Comparison of ENCODE assay signal across 9 mouse cellular contexts in the genomic region with DNA sequence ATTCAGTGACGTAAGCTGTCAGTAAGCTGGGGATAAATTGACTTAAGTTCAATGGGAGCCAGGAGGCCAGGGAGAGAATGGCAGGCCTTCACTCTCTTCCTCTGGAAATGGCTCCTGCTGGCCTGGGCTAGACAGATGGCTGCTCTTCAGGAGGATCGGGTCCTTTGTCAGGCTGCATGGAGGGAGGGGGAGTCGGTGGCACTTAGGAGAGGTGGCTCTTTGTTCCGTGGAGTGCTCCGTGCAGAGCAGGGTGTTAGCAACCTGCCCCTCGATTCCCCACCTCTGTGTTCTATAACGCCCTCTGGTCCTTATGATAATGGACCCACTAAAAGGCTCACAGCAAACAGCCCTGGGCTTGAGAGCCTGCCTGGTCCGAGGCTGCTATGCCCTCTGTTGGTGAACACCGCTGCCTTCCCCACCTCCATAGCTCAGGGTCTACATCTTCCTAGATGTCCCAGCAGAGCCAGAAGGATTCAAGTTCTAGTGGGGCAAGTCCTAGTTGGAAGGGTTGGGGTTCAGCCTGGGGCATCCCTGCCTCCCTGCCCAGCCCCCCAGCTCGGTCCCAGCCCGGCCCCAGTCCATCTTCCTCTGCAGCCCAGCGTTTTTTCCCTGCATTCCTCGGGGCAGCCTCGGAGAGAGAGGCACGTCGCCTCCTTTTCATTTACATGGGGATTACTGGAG.
DNase-seq lines count a peak whose midpoint lies in the region; ATAC-seq and TF ChIP-seq lines count a peak whose summit lies in the region.
"Had no signal": no experiment of that assay in that cellular context is flagged by ENCODE, and none has a peak within 500 bp of the region (broad histone marks: within the 10 kb centered on the region; RNA-seq: fewer than 3 reads in every experiment).

No protein-coding gene starts in this region.

- 9% methylated on average over 16 of the region's 16 CpGs for WGBS in lung, embryonic 14.5 days
- WGBS in forebrain, embryonic 13.5 days: 4% methylated on average over 16 of the region's 16 CpGs
- 8% methylated on average over 16 of the region's 16 CpGs for WGBS in limb, embryonic 13.5 days

- no peaks in the 10 kb centered on the region; the same call in 1 of the 2 replicates for H3K4me1 ChIP-seq in lung, embryonic 14.5 days (ENCODE audit: insufficient read depth)
- H3K4me1 ChIP-seq in forebrain, embryonic 13.5 days: peaks cover 26% of the 10 kb centered on the region
- peaks cover 20% of the 10 kb centered on the region for H3K4me1 ChIP-seq in limb, embryonic 13.5 days

- ATAC-seq in lung, embryonic 14.5 days (ENCODE audit: insufficient read depth): no peak
- ATAC-seq in forebrain, embryonic 13.5 days: peak; percentile 66
- no peak for ATAC-seq in limb, embryonic 13.5 days (ENCODE audit: low FRiP score, low read depth)
- no peak for ATAC-seq in monocyte, adult 5-6 weeks (replicated peaks; ENCODE audit: insufficient number of reproducible peaks, low FRiP score, low TSS enrichment, poor library complexity, severe bottlenecking)

- no peaks in the 10 kb centered on the region for H3K9me3 ChIP-seq in lung, embryonic 14.5 days (ENCODE audit: low read depth, low read length)
- no peaks in the 10 kb centered on the region for H3K9me3 ChIP-seq in forebrain, embryonic 13.5 days (replicated peaks)
- H3K9me3 ChIP-seq in limb, embryonic 13.5 days: no peaks in the 10 kb centered on the region

- no peaks in the 10 kb centered on the region for H3K27me3 ChIP-seq in lung, embryonic 14.5 days (ENCODE audit: insufficient read depth, low read length)
- peaks cover 21% of the 10 kb centered on the region; the same call in 1 of the 2 replicates for H3K27me3 ChIP-seq in forebrain, embryonic 13.5 days
- H3K27me3 ChIP-seq in limb, embryonic 13.5 days: peaks cover 55% of the 10 kb centered on the region

- H3K9ac ChIP-seq in lung, embryonic 14.5 days: peak overlapping the region; percentile 3; the same call in 1 of the 2 replicates
- H3K9ac ChIP-seq in forebrain, embryonic 13.5 days: peak overlapping the region; percentile 45
- peak overlapping the region; percentile 31; the same call in 1 of the 2 replicates for H3K9ac ChIP-seq in limb, embryonic 13.5 days

- H3K4me3 ChIP-seq in lung, embryonic 14.5 days (ENCODE audit: low read depth, low read length): no peak overlapping the region
- peak overlapping the region; percentile 6; the same call in 1 of the 2 replicates for H3K4me3 ChIP-seq in forebrain, embryonic 13.5 days
- H3K4me3 ChIP-seq in limb, embryonic 13.5 days: peak overlapping the region; percentile 20
- H3K4me3 ChIP-seq: erythroblast, embryonic 14.5 days had no signal

- H3K27ac ChIP-seq in lung, embryonic 14.5 days (ENCODE audit: low read depth): no peak overlapping the region
- H3K27ac ChIP-seq in forebrain, embryonic 13.5 days: peak overlapping the region; percentile 51; the same call in 1 of the 2 replicates
- H3K27ac ChIP-seq in limb, embryonic 13.5 days: no peak overlapping the region

- DNase-seq in lung, embryonic 14.5 days: peak; percentile 24
- DNase-seq in lung, postnatal 25 days (ENCODE audit: low spot score): no peak
- peak; percentile 23 for DNase-seq in retina, postnatal 7 days (ENCODE audit: low read depth, low spot score)
- no peak for DNase-seq in Muller cell, postnatal 12 days (ENCODE audit: inconsistent ontology term)
- no peak for DNase-seq in urinary bladder, postnatal 10 days (ENCODE audit: low spot score)

- peak; percentile 39; the same call in 1 of the 2 replicates for TF ChIP-seq CTCF in lung, embryonic 14.5 days (IDR thresholded peaks at IDR 0.05; ENCODE audit: low read depth)

- H3K36me3 ChIP-seq in lung, embryonic 14.5 days (ENCODE audit: insufficient read depth): no peaks in the 10 kb centered on the region
- H3K36me3 ChIP-seq in forebrain, embryonic 13.5 days (ENCODE audit: poor library complexity, severe bottlenecking): no peaks in the 10 kb centered on the region
- no peaks in the 10 kb centered on the region for H3K36me3 ChIP-seq in limb, embryonic 13.5 days

- peak overlapping the region; percentile 36; the same call in 1 of the 2 replicates for H3K4me2 ChIP-seq in lung, embryonic 14.5 days
- peak overlapping the region; percentile 51 for H3K4me2 ChIP-seq in forebrain, embryonic 13.5 days
- peak overlapping the region; percentile 56 for H3K4me2 ChIP-seq in limb, embryonic 13.5 days (replicated peaks)

Comparison
In these comparisons a context has a peak if more than half of its experiments do, and no peak if none do; other contexts are left out.
1. DNase-seq: peak in lung, embryonic 14.5 days (single experiment) and retina, postnatal 7 days (single experiment); none in lung, postnatal 25 days (single experiment), Muller cell, postnatal 12 days (single experiment) and urinary bladder, postnatal 10 days (single experiment).
2. Peak in every context shown above with its lines, with median percentiles within 50 percentile points of each other: H3K4me2 ChIP-seq and H3K9ac ChIP-seq.